Mouse (Mus musculus): ENCODE data around the gene Cep19.

The Cep19 gene

DNA sequence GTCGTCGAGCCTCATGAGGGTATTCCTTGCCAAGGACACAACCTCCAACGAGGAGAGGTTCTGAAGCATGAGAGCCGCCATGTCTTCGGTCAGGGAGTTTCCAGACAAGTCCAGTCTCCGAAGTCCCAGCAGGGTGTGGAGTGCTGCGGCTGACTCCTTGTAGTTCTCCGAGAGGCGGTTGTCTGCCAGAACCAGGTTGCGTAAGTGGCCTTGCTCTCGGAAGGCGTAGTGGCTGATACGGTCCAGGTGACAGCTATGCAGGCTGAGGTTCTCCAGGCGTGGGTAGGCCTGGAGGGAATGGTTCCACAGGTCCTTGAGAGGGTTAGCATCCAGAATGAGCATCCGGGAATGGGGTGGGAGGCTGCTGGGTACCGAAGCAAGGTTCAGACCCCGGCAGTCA, 45.0 kb downstream of the Cep19 start:
- DNase-seq (ENCODE audit: low spot score in 2 of 2): no peak

DNA sequence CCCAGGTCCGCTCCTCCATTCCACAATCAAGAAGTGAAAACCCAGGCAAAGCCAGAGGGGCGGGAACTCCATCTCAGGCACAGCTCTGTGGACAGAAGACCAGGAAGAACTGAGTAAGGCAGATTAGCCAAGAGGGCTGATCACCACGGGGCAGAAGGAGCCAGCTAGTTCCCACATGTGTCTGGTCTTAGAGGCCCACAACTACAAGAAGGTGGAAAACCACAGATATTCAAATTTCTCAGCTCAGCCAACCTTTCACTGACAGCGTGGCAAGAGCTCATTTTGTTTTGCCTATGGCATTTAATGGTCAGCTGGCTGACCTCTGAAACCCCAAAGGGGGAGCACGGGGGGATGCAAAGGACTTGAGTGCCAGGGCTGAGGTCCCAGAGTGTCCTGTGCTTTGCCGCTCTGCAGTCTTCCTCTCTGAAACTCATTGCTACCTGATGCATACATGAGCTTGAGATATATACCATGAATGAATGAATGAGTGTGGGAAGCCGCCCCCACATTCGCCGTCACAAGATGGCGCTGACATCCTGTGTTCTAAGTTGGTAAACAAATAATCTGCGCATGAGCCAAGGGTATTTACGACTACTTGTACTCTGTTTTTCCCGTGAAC, 48.1 kb downstream of the Cep19 start:
- DNase-seq (ENCODE audit: low spot score in 2 of 2): no peak

DNA sequence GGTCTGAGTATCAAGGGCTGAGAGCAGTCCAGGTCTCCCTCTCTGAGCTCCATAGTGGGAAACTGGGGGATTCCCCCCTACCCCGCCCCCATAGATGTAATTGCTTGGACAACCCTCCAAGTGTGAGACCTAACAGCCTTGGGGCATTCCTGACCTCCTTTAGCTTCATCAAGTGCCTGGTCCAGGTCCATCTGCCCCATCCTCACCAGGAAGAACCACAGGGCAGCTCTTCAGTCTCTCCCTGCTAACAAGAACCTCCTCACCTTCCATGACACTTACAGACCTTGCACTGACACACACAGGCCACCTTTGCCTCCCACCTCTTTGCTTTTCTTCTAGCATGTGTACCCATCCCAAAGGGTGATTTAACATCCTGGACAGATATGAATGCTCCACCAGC, 54.4 kb downstream of the Cep19 start:
- DNase-seq (ENCODE audit: low spot score in 2 of 2): no peak

DNA sequence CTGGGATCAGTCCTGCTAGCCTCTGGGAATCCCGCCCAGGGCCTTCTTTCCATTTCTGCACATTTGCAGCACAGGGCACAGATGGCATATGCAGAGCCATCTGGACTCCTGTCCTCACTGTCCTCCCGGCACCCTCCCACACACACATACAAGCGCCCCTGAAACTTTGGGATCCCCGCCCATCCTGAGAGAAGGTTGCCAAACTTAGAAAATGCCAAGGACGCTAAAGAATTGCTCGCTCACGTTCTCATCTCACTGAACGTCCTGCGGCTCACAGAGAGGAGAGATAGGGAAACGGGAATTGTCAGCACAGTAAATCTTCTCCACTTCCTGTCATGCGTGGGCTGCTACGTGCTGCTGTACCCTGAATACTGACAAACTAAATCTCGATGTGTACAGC, 54.8 kb downstream of the Cep19 start:
- DNase-seq (ENCODE audit: low spot score in 2 of 2): no peak

DNA sequence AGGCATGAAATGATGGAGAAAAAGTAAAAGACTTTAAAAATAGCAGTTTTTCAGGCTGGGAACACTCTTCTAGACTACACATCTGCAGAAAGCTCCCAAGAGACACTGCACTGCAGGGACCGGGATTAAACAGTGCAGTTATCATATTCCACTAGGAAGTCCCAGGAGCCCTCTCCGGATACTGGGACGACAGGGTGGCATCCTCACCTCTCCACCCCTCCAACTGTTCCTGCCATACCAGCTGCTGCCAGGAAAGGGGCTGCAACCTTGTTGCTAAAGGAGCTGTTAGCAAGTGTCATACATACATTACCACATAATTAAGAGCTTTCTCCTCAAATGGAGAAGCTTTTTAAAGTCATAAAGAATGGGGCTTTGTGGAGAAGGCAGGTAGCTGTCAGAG, 57.1 kb downstream of the Cep19 start:
- DNase-seq (ENCODE audit: low spot score in 2 of 2): no peak

DNA sequence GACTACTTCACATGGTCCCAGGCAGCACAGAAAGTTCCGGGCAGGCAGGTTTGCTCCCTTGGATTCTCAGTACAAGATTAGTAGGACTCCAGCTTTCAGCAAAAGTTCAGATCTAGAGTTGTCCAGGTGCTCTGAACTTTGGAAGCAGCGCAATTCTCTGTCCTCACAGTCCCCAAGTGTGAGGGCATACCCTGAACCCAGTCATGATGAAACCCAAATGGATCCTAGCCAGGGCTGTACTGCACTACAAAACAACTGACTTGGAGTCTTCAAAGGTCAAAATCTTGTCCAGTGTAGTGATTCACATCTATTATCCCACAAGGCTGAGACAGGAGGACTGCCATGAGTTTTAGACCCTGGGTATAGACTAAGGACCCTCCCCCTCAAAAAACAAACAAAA, 57.8 kb downstream of the Cep19 start:
- DNase-seq (ENCODE audit: low spot score in 2 of 2): no peak

All from urinary bladder, adult 18-20 months (tissue).